Mouse (Mus musculus): ENCODE results near the gene Ifitm3.
"Not testable (repeated sequence)": the region's sequence is repeated elsewhere in the genome, so short reads cannot be mapped to it uniquely, and the experiment has no call there.

The Ifitm3 gene

DNA sequence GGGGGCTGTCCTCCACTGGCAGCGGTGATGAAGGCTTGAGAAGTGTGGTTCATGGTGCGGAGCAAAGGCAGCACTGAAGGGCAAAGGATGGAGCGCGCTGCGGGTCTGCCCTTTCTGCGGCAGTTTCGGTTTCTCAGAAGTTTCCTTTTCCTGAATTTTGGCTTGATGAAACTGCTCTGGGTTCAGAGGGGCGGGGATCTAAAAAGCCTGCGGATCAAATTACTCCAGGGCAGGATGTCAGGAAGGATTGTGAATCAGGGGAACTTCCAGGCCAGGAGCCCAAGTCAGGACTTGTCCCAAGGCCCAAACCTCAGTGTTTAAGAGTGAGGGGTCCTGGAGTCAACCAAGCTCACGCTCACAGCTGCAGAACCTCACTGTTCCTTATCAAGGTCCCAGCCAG is at the start of gene Ifitm3:
TSS of gene Ifitm3 (minus strand) at position 178 of the 400 bp plus-strand sequence.
- ATAC-seq (ENCODE audit: low TSS enrichment), result no peak

DNA sequence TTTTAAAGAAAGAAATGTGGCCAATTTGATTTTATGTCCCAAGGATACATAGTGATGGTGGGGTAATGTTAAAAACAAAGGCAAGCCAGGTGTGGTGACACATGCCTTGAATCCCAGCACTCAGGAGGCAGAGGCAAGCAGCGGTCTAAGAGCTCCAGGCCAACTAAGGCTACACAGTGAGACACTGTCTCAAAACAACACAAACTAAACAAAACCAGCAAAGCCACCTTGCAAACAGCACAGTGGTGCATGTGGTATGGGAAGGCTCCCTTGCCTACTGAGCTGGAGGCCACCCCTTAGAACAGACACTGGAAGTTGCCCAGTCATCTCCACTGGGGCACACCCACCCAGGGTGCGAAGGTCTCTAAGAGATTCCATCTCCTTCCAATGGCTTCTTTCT is 49.4 kb upstream of the Ifitm3 start:
- ATAC-seq (ENCODE audit: low TSS enrichment), result peak; percentile 15; the same call in 1 of the 2 replicates

DNA sequence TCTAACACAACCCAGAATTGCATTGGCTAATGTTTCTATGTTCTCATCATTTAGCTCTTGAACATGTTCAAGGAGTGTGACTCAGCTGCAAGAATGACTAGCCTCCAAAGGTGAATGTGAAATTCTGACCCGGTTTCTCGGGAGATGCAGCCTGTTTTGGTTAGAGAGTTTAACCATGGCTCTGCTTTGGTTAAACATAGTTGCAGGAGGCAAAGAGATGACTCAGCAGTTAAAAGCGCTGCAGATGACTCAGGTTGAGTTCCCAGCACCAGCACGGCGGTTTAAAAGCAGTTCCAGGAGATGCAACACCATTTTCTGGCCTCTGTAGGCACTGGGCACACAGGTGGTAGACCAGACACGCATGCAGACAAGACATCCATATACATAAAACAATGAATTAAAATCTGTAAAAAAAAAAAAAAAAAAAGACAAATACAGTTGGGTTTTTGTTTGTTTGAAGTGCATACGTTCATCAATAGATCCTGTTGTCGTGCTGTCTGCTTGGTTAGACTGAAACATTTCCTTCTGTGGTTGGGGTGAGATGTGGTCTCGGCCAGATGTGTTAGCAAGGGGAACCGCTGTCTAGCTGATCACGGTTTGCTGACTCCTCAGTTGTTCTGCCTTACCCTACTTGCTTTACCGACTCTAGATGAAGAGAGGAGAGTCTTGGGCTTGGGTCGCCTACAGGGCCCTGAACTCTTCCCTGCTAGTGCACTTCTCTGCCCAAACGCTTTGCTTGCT is 48.2 kb upstream of the Ifitm3 start:
- no peak for ATAC-seq (ENCODE audit: low TSS enrichment)

DNA sequence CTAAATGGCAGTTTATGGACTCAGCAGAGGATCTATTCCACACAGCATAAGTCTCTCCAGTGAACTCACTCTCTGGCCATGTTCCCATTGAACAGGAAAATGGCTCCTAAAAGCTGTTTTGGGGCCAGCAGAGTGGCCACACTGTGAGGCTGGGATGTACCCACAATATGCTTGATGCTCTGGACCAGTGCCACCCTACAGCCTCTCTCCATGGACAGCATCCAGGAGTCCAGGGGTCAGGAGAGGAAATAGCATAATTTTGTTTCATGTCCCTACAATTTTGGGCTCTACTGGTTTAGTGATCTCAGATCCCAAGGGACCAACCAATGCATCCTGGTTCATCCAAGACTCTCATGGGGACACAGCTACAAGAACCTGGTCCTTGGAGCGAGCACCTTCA is 47.0 kb upstream of the Ifitm3 start:
- ATAC-seq (ENCODE audit: low TSS enrichment), result no peak

DNA sequence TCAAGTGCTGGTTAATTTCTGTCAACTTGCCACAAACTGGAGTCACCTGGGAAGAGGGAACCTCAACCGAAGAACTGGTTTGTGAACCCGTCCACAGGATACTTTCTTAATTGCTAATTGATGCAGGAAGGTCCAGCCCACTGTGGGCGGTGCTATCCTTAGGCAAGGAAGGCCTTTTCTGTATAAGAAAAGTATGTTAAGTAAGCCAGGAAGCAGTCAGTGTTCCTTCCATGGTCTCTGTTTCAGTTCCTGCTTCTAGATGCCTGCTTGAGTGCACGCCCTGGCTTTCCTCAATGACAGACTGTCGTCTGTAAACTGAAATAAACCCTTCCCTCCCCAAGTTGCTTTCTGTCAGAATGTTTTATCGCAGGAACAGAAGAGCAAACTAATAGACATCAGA is 46.4 kb upstream of the Ifitm3 start:
- ATAC-seq (ENCODE audit: low TSS enrichment), result no peak

DNA sequence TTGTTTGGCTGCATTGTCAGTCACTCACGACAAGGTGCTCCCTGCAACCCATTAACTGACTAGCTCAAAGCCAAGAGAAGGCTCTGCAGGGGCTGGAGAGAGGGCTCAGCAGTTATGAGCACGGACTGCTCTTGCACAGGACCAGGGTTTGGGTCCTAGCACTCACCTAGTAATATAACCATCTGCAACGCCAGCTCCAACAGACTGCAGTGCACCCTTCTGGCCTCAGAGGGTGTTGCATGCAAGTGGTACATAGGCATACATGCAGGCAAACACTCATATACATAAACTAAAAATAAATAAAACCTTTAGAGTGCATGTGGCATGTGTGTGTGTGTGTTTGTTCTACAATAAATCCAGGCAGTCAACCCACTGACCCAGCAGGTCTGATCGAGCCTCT is 45.2 kb upstream of the Ifitm3 start:
- ATAC-seq (ENCODE audit: low TSS enrichment), result no peak

DNA sequence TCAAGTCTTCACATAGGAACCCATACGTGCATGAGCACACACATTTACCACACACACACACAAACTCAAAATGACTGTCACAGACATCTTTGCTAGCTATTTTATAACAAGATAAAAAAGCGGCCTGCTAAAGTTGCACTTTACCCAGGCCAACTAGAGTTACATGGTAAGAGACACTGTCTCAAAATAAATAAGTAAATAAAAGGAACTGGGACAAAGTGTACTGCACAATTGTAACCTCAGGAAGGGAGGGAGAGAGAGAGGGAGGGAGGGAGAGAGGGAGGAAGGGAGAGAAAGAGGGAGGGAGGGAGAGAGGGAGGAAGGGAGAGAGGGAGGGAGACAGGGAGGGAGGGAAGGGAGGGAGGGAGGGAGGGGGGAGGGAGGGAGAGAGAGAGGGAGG is 41.9 kb upstream of the Ifitm3 start:
- ATAC-seq (ENCODE audit: low TSS enrichment), result no peak

DNA sequence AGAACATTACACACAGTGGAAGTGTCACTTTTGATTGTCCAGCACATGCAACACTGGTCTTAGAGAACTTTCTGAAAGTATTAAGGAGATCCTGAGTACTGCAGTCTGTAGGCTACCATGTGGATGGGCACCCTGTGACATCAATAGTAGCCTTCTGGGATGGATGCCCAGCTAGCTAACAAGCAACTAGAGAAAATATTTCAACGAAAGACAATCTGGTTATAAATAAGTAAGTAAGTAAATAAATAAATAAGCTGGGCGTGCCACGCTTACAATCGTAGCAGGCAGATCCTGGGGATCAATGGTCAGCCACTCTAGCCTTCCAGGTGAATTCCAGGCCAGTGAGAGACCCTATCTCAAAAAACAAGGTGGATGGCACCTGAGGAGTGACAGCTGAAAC is 41.4 kb upstream of the Ifitm3 start:
- ATAC-seq (ENCODE audit: low TSS enrichment), result no peak

DNA sequence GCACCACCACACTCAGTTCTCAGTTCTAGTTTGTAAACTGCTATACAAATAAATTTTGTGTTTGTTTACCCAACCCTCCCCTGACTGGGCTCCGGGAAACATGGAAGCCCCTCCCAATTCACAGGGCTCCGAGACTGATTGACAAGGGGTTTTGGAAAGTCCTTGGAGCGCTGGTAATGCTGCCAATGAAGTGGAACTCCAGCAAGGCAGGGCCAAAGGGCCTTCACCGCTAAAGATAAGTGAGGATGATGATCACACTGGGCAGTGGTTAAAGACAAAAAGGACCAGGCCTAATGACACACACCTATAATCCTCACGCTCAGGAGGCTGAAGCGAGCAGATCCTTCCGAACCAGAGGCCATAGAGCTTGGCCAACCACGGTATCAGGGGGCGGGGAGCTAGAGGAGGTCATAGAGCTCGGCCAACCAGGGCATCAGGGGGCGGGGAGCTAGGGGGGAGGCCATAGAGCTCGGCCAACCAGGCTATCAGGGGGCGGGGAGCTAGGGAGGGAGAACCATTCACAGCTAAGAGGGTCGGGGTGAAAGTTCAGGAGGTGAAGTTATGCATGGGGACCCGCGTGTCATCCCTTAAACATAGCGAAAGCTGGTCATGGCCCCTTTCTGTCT is 40.6 kb upstream of the Ifitm3 start:
- no peak for ATAC-seq (ENCODE audit: low TSS enrichment)

DNA sequence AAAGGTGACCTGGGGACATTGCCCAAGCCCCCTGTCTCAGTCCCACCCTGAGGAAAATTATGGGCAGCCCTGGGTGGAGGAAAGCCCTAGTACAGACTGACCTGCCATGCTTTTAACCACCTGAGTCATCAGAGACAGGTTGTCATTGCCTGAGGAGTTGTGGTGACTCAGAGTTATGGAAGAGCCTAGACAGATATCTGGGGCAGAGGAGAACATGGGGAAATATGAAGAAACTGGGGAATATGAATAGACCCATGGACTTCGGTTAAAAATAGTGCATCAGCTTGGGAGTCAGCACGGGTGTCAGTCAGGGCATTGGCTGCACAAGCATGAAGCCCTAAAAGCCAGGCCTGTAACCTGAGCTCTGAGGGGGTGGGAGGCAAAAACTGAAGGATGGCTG is 38.8 kb upstream of the Ifitm3 start:
- ATAC-seq (ENCODE audit: low TSS enrichment), result no peak; the same call in 1 of the 2 replicates

DNA sequence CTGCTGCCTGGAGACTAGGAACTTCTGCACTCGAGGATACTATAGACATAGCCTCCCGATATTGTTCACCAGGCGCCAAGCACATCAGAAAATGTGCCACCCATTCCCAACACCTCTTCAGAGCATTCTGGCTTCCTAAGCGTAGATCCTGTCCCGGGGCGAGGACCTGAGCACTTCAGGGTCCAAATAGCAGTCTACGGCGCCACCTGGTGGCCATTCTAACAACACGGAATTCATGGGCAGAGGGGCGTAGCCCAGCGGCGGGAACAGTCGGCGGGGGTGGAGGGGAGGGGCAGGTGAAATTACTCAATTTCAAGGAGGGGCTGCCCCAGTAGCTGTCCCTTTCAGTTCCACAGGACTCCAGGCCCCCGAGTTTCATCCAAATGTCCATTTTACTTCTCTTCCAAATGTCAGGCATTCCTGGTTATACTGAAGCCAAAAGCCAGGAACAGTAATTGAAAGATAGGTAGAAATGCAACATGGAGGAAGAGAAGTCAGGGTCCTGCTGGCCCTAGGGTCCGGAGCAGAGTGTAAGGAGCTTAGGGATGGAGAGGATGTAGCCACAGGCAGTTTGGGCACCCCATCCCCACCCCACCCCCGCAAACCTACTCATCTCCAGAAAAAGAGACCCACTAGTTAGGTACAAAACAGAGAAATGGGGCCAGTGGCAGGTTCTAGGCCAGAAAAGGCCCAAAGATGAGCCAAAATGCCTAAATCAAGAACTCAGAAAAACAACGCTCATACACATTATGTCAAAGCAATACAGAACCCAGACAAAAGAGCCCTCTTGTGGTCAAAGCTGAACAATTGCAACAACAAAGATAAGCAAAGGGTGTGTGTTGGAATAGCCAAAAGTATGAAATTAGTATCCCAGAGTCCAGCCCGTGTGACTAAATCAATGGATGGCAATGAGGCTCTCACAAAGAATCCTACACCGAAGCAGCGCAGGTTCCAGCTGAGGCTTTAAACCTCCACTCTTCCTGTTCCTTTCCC is 38.0 kb upstream of the Ifitm3 start:
- peak; percentile 76 for ATAC-seq (ENCODE audit: low TSS enrichment)

DNA sequence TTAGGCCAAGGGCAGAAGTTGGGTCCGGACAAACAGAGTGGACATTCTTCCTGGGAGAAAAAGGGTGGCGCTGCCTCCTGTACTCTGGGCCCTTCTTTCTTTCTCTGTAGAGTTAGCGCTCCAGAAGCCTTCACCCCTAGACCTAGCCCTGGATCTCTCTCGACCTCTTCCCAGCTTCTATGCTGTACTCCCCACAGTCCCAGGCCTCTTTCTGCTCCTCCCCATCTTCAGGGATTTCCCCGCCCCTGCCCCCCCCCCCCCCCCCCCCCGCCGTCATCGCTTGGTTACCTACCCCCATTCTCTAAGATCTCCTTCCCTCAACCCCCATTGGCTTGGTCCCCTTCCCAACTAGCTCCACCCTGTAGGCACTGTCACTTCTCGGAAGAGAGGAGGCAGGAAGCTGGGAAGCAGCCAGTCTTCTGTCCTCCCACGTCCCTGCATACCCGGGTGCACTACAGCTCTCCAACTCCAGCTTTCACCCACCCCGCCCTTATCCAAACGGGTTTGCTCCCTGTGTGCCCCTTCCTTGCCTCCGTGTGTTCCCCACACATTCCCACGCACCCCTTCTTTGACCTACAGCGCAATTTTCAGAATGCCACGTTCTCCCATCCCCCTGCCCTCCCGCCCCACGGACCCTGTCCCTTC is 37.1 kb upstream of the Ifitm3 start:
- ATAC-seq (ENCODE audit: low TSS enrichment), result peak; percentile 92

DNA sequence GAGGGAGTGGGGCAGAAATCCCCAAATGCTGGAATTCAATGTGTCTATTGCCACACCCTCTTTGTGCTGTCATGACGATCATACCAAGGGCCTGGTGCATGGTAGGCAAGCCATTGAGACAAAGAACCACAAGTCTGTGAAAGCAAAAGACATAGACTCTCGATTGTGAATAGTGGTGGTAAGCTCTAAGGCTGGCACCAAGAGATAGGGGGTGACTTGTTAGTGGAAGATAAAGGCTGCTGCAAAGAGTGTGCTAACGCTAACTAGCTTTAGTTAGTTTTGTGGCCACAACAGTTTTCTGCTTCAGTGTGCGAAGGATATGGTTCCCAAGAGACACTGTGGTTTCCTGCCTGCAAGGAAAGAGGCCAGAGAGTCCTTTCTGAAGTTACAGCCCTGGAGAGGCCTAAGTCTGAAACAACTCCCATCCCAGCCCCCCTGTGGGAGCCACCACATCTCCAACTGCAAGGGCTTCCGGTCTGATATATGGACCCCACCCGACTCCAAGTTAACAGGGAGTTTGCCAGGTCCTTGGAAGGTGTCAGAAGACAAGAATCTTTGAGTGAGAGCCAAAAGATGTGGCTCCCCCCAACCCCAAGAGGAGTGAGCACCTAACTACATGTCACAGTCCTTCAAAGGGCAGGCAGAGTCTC is 36.5 kb upstream of the Ifitm3 start:
- no peak for ATAC-seq (ENCODE audit: low TSS enrichment)

DNA sequence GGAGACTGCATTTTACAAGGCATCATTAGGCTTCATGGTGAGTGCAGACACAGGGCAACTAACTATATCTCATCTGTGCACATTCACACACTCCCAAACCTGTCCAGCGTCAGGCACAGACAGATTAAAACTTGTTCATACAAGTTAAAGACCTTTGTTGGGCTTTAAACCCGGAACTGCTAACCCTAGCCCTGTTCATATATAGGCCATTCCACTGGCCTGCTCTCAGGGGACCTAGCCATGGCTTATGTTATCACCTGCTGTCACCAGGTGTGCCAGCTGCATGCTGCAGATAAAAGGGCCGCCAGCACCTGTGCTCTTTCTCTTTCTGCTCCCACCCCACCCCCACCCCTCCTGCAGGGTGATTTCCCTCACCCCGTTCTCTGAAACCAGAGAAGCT is 32.0 kb upstream of the Ifitm3 start:
- no peak for ATAC-seq (ENCODE audit: low TSS enrichment)

DNA sequence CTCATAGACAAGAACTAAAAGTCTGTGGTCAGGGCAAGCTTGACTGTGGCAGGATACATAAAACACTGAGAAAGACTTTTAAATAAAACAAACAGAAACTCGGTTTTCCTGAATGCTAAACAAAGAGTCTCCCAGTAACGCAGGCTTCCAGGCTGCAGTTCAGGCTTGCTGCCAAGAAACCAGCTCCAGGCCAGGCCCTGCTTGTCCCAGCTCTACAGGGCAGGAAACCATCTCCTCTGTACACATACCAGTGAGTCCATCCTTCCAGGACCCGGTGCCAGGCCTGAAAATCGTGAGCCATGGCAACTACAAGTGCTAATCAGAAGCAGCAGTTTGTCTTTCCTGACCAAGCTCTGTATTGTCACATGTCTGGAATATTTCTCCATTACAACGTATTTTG is 31.1 kb upstream of the Ifitm3 start:
- ATAC-seq (ENCODE audit: low TSS enrichment), result no peak

DNA sequence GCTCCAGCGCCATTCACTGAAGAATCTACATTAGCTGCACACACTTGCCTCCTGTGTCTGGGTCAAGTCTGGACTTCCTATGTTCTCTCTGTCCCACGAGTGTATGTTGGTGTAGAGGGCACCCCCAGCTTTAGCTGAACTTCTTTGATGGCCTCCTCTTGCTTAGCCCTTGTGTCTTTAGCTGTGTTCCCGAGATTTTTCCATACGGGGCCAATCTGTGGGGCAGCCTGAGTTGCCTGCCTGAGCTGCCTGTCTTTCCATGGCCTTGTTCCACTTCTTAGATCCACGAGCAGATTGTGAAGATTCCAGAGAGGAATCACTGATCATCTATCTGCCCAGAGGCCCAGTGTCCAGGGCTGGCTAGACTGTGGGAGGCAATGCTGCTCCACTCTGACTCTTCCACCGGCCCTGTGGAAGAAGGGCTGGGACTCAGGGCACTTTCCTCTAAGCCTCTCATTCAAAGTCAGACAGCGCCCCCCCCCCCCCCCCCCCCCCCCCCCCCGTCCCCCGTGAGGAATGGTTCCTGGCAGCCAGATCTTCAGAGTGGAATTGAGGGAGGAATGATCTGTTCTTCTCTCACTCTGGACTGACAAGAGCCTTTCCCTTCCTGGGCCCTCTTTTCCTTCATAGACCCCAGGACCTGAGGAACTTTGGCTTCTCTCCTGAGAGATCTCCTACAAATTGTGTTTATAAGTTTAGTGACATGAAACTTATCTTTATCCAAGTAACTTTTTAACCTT is 30.5 kb upstream of the Ifitm3 start:
- no peak for ATAC-seq (ENCODE audit: low TSS enrichment)

DNA sequence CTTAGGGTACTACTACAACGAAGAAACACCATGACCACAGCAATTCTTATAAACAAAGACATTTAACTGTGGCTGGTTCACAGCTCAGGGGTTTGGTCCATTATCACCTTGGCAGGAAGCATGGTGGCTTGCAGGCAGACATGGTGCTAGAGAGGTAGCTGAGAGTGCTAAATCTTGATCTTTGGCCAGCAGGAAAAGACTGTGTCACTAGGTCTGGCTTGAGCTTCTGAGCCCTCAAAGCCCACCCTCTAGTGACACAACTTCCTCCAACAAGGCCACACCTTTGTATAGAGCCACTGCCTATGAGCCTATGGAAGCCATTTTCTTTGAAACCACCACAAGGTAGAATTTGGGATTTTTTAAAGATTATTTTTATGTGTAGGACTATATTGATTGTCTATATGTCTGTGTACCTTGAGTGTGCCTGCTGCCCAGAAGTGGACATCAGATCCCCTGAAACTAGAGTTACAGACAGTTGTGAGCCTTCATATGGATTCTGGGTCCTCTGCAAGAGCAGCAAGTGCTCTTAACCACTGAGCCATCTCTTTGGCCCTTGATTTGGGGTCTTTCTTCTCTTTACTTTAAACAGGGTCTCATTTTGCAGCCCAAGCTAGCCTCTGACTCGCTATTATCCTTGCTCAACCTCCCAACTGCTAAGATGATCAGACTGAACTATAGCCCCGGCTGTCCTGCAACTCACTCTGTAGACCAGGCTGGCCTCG is 29.0 kb upstream of the Ifitm3 start:
- ATAC-seq (ENCODE audit: low TSS enrichment), result no peak

DNA sequence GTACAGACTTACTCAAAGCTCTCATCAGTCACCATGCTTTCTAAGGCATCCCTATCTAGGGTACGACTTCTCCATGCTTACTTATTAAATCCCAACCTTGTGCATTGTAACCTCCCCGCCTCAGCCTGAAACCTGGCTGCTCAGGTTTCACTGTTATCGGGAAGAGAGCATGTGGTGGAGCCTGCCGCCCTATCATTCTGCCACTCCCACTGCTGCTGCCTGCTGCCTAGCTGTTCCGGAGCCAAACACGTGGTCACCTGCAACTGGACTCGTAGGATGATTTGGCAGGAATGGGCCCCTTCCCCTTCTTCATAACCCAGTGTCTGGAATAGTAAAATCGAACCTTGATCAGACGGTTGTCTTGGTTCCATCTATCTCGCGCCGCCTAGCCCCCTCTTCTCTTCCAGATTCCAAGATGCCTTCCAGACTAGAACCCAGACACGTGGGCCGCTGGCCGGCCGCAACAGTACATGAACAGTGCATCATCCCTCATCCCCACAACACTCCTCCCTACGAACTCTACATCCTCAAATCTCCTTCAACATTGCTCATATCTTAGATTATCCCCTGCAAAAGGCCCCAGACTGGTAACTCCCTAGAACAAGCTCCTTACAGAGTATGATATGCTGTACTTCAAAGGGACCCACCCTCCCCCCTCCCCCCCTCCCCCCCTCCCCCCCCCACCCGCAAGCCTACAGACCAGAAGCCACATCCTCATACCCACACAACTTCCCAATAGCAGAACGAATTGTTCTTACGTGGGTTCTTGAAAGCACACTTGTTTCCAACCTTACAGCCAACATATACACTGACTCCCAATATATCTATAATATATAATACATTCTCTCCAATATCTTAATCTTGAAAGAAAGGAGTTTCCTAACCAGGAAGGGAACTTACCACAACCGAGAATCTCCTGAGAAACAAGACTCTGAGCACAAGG is 27.8 kb upstream of the Ifitm3 start:
- no peak for ATAC-seq (ENCODE audit: low TSS enrichment)

DNA sequence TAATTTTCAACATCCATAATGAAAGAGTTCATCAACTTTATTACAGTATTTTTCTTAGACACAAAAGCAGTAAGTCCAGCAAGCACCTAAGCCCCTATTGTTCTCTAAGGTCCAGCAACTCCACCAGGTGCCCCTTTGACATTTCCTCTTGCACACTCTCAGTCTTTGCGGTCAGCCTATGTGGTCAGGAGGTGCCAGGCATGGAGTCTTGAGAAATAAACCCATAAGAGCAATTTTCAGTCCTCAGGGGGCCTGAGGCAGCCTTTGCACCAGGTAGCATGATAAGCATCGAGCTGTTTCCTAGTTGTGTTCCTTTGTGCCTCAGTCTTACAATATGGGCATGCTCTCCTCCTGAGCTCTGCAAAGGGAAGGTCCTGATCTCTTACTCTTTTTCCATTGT is 26.1 kb upstream of the Ifitm3 start:
- ATAC-seq (ENCODE audit: low TSS enrichment), result not testable (repeated sequence)

Measured in frontal cortex, adult (tissue).